Mouse (Mus musculus): Measurements from ENCODE around the gene Pou2f1.

The Pou2f1 gene

GRCm38 (mm10) chr1:165961676-165962364 lies 40.7 kb downstream of the Pou2f1 start:
- CTCF ChIA-PET, result no interaction called here

GRCm38 (mm10) chr1:165958159-165958558 lies 44.3 kb downstream of the Pou2f1 start:
- CTCF ChIA-PET, result no interaction called here

- CTCF ChIA-PET, result no interaction called here
These were observed 54.2 kb downstream of the Pou2f1 start for GRCm38 (mm10) chr1:165948214-165948813.

GRCm38 (mm10) chr1:165943270-165943669 lies 59.2 kb downstream of the Pou2f1 start:
- CTCF ChIA-PET, result no interaction called here

GRCm38 (mm10) chr1:165935466-165935818 lies 67.0 kb downstream of the Pou2f1 start:
- CTCF ChIA-PET, result no interaction called here

GRCm38 (mm10) chr1:165934648-165935465 lies 67.6 kb downstream of the Pou2f1 start:
- CTCF ChIA-PET, result no interaction called here

GRCm38 (mm10) chr1:165933915-165934647 lies 68.4 kb downstream of the Pou2f1 start:
- CTCF ChIA-PET, result no interaction called here

GRCm38 (mm10) chr1:165932842-165933241 lies 69.6 kb downstream of the Pou2f1 start:
- CTCF ChIA-PET, result no interaction called here

GRCm38 (mm10) chr1:165930510-165930909 lies 72.0 kb downstream of the Pou2f1 start:
- CTCF ChIA-PET, result no interaction called here

GRCm38 (mm10) chr1:165927507-165928279 lies 74.8 kb downstream of the Pou2f1 start:
- CTCF ChIA-PET, result interaction anchor here (0.5 to 1.1 kb wide), 3 partner anchors 38 to 102 kb away, joined by 3 to 5 read pairs (median 3); no protein-coding TSS in a partner anchor

- CTCF ChIA-PET, result no interaction called here
These were observed 77.3 kb downstream of the Pou2f1 start for GRCm38 (mm10) chr1:165925207-165925606.

GRCm38 (mm10) chr1:165922488-165922887 lies 80.0 kb downstream of the Pou2f1 start:
- CTCF ChIA-PET, result no interaction called here

- CTCF ChIA-PET, result no interaction called here
These were observed 81.5 kb downstream of the Pou2f1 start for GRCm38 (mm10) chr1:165921026-165921425.

- CTCF ChIA-PET, result no interaction called here
These were observed 88.1 kb downstream of the Pou2f1 start for GRCm38 (mm10) chr1:165914416-165914801.

GRCm38 (mm10) chr1:165913720-165914415 lies 88.6 kb downstream of the Pou2f1 start:
- CTCF ChIA-PET, result interaction anchor here (0.6 kb wide), 1 partner anchor 53 kb away, joined by 3 read pairs; no protein-coding TSS in a partner anchor

GRCm38 (mm10) chr1:165909471-165909870 lies 93.0 kb downstream of the Pou2f1 start:
- CTCF ChIA-PET, result interaction anchor here (0.7 kb wide), 1 partner anchor 15 kb away, joined by 3 read pairs; no protein-coding TSS in a partner anchor

- CTCF ChIA-PET, result no interaction called here
These were observed 93.7 kb downstream of the Pou2f1 start for GRCm38 (mm10) chr1:165908806-165909205.

GRCm38 (mm10) chr1:165908153-165908552 lies 94.3 kb downstream of the Pou2f1 start:
- CTCF ChIA-PET, result no interaction called here

GRCm38 (mm10) chr1:165903596-165903995 lies 98.9 kb downstream of the Pou2f1 start:
- CTCF ChIA-PET, result no interaction called here

GRCm38 (mm10) chr1:165891686-165892085 lies 110.8 kb downstream of the Pou2f1 start:
- CTCF ChIA-PET, result no interaction called here
